Mouse (Mus musculus) yolk sac, embryonic 10.5 days (tissue): ENCODE measurements at regions not wholly inside any gene's neighbourhood (a gene's known extent, or its start where the extent isn't known, plus 50 kb on each side); places are given as distances from the start of the nearest gene placed in this dataset.

Experiments
- DNase-seq: peaks from one replicate; pipeline ENCODE4 v3.0.0-alpha.2; 2017; ENCODE audit warnings: low spot score

DNA sequence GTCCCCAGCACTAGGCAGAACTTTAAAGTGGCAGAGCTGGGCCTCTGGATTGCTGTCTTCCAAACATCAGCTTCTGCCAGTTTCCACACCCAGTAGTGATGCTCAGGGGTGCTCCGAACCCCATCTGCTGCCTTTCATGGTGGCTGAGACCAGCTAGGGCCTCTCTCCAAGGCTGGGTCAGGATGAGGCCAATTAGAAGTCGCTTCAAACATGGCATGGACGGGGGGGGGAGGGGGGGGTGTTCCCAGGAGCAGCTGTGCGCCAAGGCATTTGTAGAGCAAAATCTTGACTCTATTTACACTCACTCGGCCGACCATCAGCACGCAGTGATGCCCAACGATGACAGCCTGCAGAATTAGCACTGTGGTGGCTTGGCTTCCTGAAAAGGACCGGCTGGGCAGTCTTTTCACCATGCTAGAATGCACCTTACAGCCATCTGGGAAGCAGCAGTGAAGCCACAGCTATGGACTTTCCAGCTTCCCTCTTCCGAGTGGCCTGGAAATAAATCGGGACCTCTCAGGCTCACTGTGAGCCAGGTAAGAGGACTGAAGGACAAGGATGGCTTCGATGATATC, 73.7 kb upstream of the Msx1 start:
- DNase-seq: no peak

DNA sequence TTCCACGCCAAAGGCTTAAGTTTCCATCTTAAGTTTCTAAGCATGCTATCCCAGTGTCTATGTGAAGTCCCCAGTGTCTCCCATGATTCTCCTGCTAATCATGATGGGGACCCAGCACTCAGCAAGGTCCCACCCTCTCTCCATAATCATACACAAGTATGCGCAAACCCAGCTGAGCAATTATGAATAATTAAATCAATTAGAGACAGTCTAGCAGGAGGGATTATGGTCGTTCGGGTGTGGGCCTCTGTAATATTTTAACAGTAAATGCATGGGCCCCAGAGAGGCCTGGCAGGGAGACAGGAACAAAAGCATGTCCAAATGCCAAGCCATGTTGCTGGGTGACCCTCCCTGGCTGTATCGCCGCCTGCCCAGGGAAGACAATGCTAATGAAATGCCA, 73.1 kb upstream of the Msx1 start:
- DNase-seq: no peak

DNA sequence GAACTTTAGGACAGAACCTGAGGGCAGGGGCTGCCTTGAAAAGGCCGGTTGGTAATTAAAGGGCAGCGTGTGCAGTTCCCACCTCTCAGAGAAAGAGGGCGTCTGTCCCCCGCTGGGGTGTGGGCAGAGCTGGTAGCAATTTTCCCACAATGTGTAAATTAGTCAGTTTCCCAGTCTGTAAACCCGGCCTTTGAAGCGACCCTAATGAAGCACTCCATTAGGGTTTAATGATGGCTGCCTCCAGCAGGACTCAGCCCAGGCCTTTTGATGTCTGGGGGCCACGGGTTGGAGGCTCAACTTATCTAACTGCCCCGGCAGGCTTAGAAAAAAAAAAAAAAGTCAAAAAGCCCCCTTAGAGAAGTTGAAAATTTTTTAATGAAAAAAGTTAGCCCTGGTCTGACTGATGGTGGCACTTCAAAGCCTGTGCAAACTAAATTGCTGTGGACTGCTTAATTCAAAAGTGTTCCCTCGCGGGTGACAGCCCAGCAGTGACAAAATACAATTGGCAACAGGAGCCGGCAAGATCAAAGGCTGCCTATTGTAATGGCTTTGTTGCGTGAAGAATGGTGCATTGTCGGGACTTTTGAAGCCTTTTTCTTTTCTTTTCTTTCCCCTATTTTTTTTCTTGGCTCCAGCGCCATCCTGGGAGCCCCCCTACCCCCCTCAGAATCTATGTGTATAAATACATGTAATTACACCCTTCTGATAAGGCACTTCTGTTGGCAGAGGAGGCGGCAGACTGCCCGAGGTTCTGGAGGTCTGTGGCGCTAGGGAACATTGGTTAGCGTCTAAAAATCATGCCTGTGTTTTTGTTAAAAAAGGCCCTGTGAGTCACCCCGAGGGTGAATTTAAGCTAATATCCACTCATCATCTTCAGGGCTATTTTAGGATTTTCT, 71.3 kb upstream of the Msx1 start:
- no peak for DNase-seq

DNA sequence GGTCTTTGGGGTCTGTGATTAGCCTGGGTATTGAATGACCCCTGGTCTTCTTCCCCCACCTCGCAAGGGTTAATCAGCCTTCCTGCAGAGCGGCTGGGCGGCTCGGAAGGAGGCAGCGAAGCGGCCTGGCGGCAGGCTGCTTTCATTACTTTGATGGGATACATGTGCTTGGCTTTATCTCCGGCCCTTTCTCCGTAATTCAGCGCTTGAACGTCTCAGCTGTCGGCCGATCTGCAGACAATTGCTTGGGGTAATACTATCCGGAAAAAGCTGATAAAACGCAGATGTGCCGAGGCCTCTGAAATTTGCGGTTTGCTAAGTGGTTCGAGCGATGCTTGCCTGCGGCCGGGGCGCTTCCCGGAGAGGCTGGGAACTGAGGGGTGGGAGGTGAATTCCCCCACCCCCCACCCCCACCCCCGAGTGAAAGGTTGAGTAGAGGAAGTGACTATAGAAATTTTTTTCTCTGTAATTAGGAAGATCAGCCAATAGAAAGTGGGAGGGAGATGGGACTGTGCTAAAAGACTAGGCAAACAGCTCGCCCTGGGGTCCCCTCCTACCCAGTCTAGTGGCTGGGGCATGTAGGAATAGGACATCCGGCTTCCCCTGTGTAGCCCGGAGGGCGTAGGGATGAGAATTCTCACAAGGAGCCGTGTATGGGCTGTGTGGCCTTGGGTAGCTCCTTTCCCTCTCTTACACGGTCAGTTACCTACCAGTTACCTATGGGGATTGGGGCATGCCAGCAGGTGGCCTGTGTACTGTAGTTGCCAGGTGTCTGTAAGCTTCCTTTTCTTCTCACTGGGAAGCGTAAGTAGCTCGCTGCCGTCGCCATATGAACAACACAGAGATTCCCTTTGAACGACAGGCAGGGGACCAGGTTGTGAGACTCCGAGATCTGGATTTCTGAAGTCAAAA, 69.5 kb upstream of the Msx1 start:
- DNase-seq: peak; percentile 49

DNA sequence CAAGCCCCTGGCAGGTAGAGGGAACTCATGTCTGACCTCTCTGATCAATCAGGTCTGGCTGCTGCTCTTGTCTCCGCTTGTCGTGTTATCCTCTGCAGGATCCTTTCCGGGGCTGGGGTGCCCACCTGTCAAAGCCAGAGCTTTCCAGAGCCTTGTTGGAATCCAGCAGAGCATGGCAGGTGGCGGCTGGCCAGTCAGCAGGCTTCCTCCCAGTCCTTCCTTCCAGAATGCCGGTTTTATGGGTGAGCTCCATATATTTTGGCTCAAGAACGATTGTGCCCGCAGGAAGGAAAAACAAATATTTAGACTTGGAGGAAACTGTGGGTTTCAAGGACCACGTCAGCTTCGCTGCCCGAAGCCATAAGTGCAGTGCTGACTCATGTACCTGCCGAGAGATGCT, 66.3 kb upstream of the Msx1 start:
- DNase-seq: no peak

DNA sequence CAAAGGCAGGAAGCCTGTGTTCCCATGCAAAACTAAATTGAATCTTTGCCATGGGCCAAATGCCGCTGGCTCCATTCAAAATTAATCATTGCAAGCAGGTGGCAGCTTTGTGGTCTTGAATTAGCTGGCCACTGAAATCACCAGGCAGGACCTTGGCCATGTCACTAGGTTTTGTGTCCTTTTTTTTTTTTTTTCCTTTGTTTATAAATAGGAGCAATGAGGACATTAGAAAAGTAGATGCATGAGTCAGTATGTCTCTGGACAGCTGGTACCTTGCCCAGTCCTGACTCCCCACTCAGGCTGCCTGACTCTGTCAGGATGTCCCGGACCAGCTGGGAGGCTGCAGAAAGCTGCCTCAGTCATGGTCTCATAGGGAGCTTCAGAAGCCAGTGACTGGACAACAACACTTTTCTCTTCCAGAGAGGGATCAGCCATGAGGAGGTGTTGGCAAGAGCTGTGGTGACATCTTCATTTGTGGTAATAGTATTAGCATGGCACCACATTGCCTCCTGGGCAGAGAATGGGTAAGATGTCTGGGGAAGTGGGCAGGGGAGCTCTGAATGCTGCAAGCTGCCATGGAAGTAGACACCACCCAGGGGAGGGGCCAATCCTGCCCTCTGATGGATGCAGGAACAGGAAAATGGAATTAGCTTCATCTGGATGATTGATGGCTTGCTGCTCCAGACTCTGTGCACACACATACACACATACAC, 55.4 kb upstream of the Msx1 start:
- DNase-seq: no peak

DNA sequence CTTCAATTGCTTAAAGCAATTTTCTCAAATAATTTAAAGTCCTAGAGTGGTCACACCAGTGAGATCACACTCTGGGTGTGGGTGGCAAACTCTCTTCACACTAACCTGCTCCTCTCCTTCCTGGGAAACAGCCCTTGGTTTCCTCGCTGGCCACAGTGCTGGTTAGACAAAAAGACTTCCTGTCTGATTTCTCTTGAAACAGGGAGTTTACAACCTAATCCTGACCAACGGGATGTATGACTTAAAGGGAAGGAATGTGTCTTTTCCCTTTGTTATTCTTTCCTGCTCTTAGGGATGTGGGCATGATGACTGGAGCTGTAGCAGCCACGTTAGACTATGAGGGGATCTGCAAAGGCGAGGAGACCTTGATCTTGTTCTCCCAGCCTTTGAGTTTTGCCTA, 51.9 kb upstream of the Msx1 start:
- no peak for DNase-seq

DNA sequence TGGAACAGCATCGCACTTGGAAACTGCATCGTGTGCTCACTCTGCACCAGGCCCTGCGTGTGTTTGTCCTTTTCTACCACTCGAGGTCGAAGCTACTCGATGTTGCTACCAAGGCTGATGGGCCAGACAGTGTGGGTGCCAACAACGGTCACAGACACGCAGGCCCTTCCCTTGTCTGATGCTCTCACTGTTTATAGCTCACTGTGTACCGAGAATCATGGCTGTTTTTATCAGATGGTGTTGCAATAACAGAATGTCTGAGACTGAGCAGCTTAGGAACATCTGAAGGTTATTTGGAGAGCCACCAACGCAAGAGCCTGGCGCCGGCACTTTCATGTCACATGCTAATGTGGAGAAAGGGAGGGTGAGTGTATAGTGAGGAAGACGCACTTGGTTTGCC, 51.1 kb upstream of the Msx1 start:
- DNase-seq: no peak

DNA sequence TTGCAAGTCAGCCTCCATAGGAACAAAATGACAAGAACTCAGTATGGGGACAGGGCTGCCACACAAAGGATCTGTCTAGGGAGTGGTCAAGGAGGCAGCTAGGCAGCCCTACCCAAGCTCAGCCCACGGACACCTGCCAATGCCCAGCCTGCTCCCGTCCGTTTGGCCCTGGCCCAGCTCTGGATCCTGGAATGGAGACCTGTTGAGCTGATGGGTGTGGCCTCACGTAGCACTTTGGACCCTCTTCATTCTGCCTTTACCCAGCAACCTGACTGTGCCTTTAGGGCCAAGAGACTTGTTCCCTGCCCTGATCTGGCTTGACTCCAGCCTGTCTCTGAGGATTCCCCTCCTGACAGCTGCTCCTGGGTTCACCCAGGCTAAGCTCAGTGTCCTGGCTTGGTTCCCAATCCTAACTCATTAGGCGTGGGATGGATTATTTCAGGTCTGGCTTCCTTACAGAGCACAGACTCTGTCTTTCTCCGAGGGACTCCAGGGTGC, 50.5 kb upstream of the Msx1 start:
- no peak for DNase-seq
